Mouse (Mus musculus): Measurements from ENCODE around the gene Camk2d.

GRCm38 (mm10) chr3:126589556-126589955 is 6.5 kb upstream of the Camk2d start:
- no peak for TF ChIP-seq MAFK (IDR thresholded peaks at IDR 0.05; ENCODE audit: borderline replicate concordance, low read depth, low read length)
- no peak for TF ChIP-seq POLR2A (IDR thresholded peaks at IDR 0.05; ENCODE audit: control insufficient read depth in 1 of 2, insufficient read depth in 1 of 2, low read depth in 1 of 2, low read length in 2 of 2, poor library complexity in 1 of 2)
- TF ChIP-seq CTCF (IDR thresholded peaks at IDR 0.05 in 2 of 3, conservative IDR thresholded peaks at IDR 0.05 in 1 of 3; ENCODE audit: control insufficient read depth in 1 of 3, insufficient read depth in 1 of 3, low read depth in 2 of 3, low read length in 3 of 3, poor library complexity in 1 of 3, severe bottlenecking in 1 of 3), result no peak
- no peak for TF ChIP-seq RAD21 (IDR thresholded peaks at IDR 0.05; ENCODE audit: low read depth, low read length)
- no peak for TF ChIP-seq CHD2 (IDR thresholded peaks at IDR 0.05; ENCODE audit: low read length)
- TF ChIP-seq GATA1 (IDR thresholded peaks at IDR 0.05; ENCODE audit: low read depth, low read length), result no peak
- TF ChIP-seq TAL1 (IDR thresholded peaks at IDR 0.05; ENCODE audit: low read length), result no peak

All from MEL (cell line).